10 mouse cellular contexts compared by ENCODE assay signal in the genomic region with DNA sequence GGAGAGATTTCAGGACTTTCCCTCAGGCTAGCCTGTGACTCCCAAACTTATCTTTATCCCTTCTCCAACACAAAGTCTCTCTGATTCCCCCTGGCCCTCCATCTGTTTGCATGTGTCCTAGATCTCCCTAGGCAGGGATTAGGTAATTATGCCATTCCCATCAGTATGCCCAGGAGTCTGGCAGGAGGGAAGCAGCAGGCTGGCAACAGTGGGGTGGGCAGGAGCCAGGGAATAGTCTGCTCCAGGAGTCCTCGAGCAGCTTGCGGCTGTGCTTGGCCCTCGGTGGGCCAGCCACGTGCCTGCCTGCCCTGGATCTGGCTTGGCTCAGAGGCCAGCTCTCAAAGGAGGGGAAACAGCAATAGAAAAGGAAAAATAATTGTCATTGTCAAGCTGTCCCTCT. TPM values are rescaled to one million over a fixed set of nuclear protein-coding genes. Genes with fewer than 3 reads are reported as not detected.
A peak's percentile ranks its signal among the peaks of the same experiment; 100 is the strongest.
DNase-seq lines count a peak whose midpoint lies in the region; ATAC-seq lines count a peak whose summit lies in the region.
"Had no signal": no experiment of that assay in that cellular context is flagged by ENCODE, and none has a peak within 500 bp of the region (broad histone marks: within the 10 kb centered on the region; RNA-seq: fewer than 3 reads in every experiment).

No protein-coding gene starts in this region.

- no peak for DNase-seq in forebrain, embryonic 11.5 days (ENCODE audit: low spot score)
- DNase-seq in cerebellum, postnatal 14 days, result peak; percentile 82 to 84
- DNase-seq in layer of hippocampus, postnatal 10 days (ENCODE audit: low spot score in 2 of 2), result peak; percentile 59 to 71
- peak; percentile 91 for DNase-seq in retina, postnatal 1 day
- no peak for DNase-seq in kidney, adult 18-20 months

- H3K9ac ChIP-seq in forebrain, embryonic 15.5 days (replicated peaks), result no peak overlapping the region
- no peak overlapping the region for H3K9ac ChIP-seq in forebrain, embryonic 11.5 days (ENCODE audit: low read length)
- no peak overlapping the region for H3K9ac ChIP-seq in intestine, embryonic 15.5 days

- no peak overlapping the region for H3K4me3 ChIP-seq in forebrain, embryonic 15.5 days
- H3K4me3 ChIP-seq in forebrain, embryonic 11.5 days (ENCODE audit: low read depth, low read length), result no peak overlapping the region
- no peak overlapping the region for H3K4me3 ChIP-seq in intestine, embryonic 15.5 days (replicated peaks)

- H3K27me3 ChIP-seq in forebrain, embryonic 15.5 days, result no peaks in the 10 kb centered on the region
- no peaks in the 10 kb centered on the region for H3K27me3 ChIP-seq in forebrain, embryonic 11.5 days (ENCODE audit: control insufficient read depth, insufficient read depth, low read length)
- H3K27me3 ChIP-seq in intestine, embryonic 15.5 days (replicated peaks), result no peaks in the 10 kb centered on the region

- H3K27ac ChIP-seq in forebrain, embryonic 15.5 days (replicated peaks), result peak overlapping the region; percentile 36
- no peak overlapping the region for H3K27ac ChIP-seq in forebrain, embryonic 11.5 days (ENCODE audit: low read depth, low read length)
- no peak overlapping the region for H3K27ac ChIP-seq in intestine, embryonic 15.5 days

- H3K4me2 ChIP-seq in forebrain, embryonic 15.5 days (replicated peaks), result no peak overlapping the region
- H3K4me2 ChIP-seq in forebrain, embryonic 11.5 days (ENCODE audit: low read depth, low read length, severe bottlenecking), result no peak overlapping the region
- H3K4me2 ChIP-seq in intestine, embryonic 15.5 days (replicated peaks), result no peak overlapping the region

- peak; percentile 93 for ATAC-seq in forebrain, embryonic 15.5 days (replicated peaks)
- ATAC-seq in forebrain, embryonic 11.5 days (replicated peaks; ENCODE audit: low FRiP score), result no peak
- ATAC-seq in megakaryocyte progenitor cell, adult 5-6 weeks (replicated peaks; ENCODE audit: poor library complexity), result no peak
- ATAC-seq in intestine, embryonic 15.5 days, result no peak
- ATAC-seq: intestine, embryonic 16.5 days had no signal

- 42% methylated on average over 4 of the region's 4 CpGs for WGBS in forebrain, embryonic 15.5 days
- WGBS in forebrain, embryonic 11.5 days, result 74% methylated on average over 4 of the region's 4 CpGs
- 51% methylated on average over 4 of the region's 4 CpGs for WGBS in intestine, embryonic 15.5 days

- no peaks in the 10 kb centered on the region for H3K9me3 ChIP-seq in forebrain, embryonic 15.5 days
- no peaks in the 10 kb centered on the region for H3K9me3 ChIP-seq in forebrain, embryonic 11.5 days (ENCODE audit: control insufficient read depth, low read length)
- H3K9me3 ChIP-seq in intestine, embryonic 15.5 days, result no peaks in the 10 kb centered on the region

- no peaks in the 10 kb centered on the region for H3K36me3 ChIP-seq in forebrain, embryonic 15.5 days
- no peaks in the 10 kb centered on the region for H3K36me3 ChIP-seq in forebrain, embryonic 11.5 days (ENCODE audit: control insufficient read depth, insufficient read depth, low read length)
- H3K36me3 ChIP-seq in intestine, embryonic 15.5 days, result no peaks in the 10 kb centered on the region

- H3K4me1 ChIP-seq in forebrain, embryonic 15.5 days, result 0 out of 2 replicates have a peak, but pooled peaks cover 3% of the 10 kb centered on the region
- H3K4me1 ChIP-seq in forebrain, embryonic 11.5 days (replicated peaks; ENCODE audit: control insufficient read depth, insufficient read depth, low read length), result no peaks in the 10 kb centered on the region
- H3K4me1 ChIP-seq in intestine, embryonic 15.5 days (replicated peaks), result no peaks in the 10 kb centered on the region

RNA-seq across cellular contexts. Expression of a gene that starts 16.8 kb away (rescaled TPM):
- polyA plus RNA-seq in forebrain, embryonic 15.5 days (2015; fragmentation: Nextera tagmentation; extraction: Ambion mirVana), result 4.3 and 5.2 TPM in 2 replicates
- polyA plus RNA-seq in forebrain, embryonic 11.5 days (2014; fragmentation: Nextera tagmentation; extraction: Ambion mirVana), result 6.2 and 7.3 TPM in 2 replicates
- under 1 TPM; 0.62 to 0.69 TPM for total RNA-seq in layer of hippocampus, postnatal 10 days (2021)
- not detected in 2 replicates for total RNA-seq in megakaryocyte progenitor cell, adult 5-6 weeks (2015)
- total RNA-seq in megakaryocyte progenitor cell, adult 5-6 weeks (2017), result not detected in 2 replicates
- polyA plus RNA-seq in intestine, embryonic 15.5 days (2015; fragmentation: Nextera tagmentation; extraction: Ambion mirVana), result 0.04 and 0.05 TPM in 2 replicates
- polyA plus RNA-seq: intestine, embryonic 16.5 days had no signal

RNA-seq across cellular contexts. Expression of a gene that starts 49.0 kb away (rescaled TPM):
- polyA plus RNA-seq in forebrain, embryonic 15.5 days (2015; fragmentation: Nextera tagmentation; extraction: Ambion mirVana), result not detected in 2 replicates
- not detected in 2 replicates for polyA plus RNA-seq in forebrain, embryonic 11.5 days (2014; fragmentation: Nextera tagmentation; extraction: Ambion mirVana)
- not detected for total RNA-seq in layer of hippocampus, postnatal 10 days (2021)
- not detected in 2 replicates for total RNA-seq in megakaryocyte progenitor cell, adult 5-6 weeks (2015)
- total RNA-seq in megakaryocyte progenitor cell, adult 5-6 weeks (2017), result not detected in 2 replicates
- not detected in 2 replicates for polyA plus RNA-seq in intestine, embryonic 15.5 days (2015; fragmentation: Nextera tagmentation; extraction: Ambion mirVana)
- polyA plus RNA-seq: intestine, embryonic 16.5 days; limb, embryonic 14.5 days had no signal

RNA-seq across cellular contexts. Expression of a gene that starts 59.5 kb away (rescaled TPM):
- polyA plus RNA-seq in forebrain, embryonic 15.5 days (2015; fragmentation: Nextera tagmentation; extraction: Ambion mirVana), result not detected in 2 replicates
- 0.15 TPM in 1 of 2 replicates, not detected in the other for polyA plus RNA-seq in forebrain, embryonic 11.5 days (2014; fragmentation: Nextera tagmentation; extraction: Ambion mirVana)
- total RNA-seq in layer of hippocampus, postnatal 10 days (2021), result 1 to 10 TPM; 1.6 to 1.9 TPM
- 30.7 and 51.7 TPM in 2 replicates for total RNA-seq in megakaryocyte progenitor cell, adult 5-6 weeks (2015)
- total RNA-seq in megakaryocyte progenitor cell, adult 5-6 weeks (2017), result 35.8 and 50.3 TPM in 2 replicates
- 1.2 and 1.3 TPM in 2 replicates for polyA plus RNA-seq in intestine, embryonic 15.5 days (2015; fragmentation: Nextera tagmentation; extraction: Ambion mirVana)

Comparison
In these comparisons a context has a peak if more than half of its experiments do, and no peak if none do; other contexts are left out.
1. DNase-seq: peak in cerebellum, postnatal 14 days (2 of 2), layer of hippocampus, postnatal 10 days (2 of 2) and retina, postnatal 1 day (single experiment); none in forebrain, embryonic 11.5 days (single experiment) and kidney, adult 18-20 months (single experiment).